Mouse (Mus musculus) heart, adult 11 months (tissue): ENCODE measurements around the gene Rras2.
A peak's percentile ranks its signal among the peaks of the same experiment; 100 is the strongest.

Experiments
- DNase-seq: peaks from one replicate; pipeline ENCODE4 v3.0.0; 2022

The Rras2 gene

GRCm38 (mm10) chr7:114117444-114117905 lies at the start of gene Rras2:
Gene Rras2 (minus strand): TSS chr7:114117781.
- peak; percentile 99 for DNase-seq

GRCm38 (mm10) chr7:114162975-114163374 lies 45.4 kb upstream of the Rras2 start:
- DNase-seq: no peak

- DNase-seq: no peak
Observed at GRCm38 (mm10) chr7:114161101-114161500, 43.5 kb upstream of the Rras2 start.

- no peak for DNase-seq
Observed at GRCm38 (mm10) chr7:114157716-114158278, 40.2 kb upstream of the Rras2 start.

GRCm38 (mm10) chr7:114156364-114156763 lies 38.8 kb upstream of the Rras2 start:
- DNase-seq: no peak

GRCm38 (mm10) chr7:114155053-114155865 lies 37.7 kb upstream of the Rras2 start:
- DNase-seq: no peak

- DNase-seq: no peak
Observed at GRCm38 (mm10) chr7:114151036-114151780, 33.6 kb upstream of the Rras2 start.

- DNase-seq: no peak
Observed at GRCm38 (mm10) chr7:114149564-114149963, 32.0 kb upstream of the Rras2 start.

- DNase-seq: peak; percentile 90
Observed at GRCm38 (mm10) chr7:114149135-114149534, 31.6 kb upstream of the Rras2 start.

GRCm38 (mm10) chr7:114145841-114146240 lies 28.3 kb upstream of the Rras2 start:
- no peak for DNase-seq

- no peak for DNase-seq
Observed at GRCm38 (mm10) chr7:114142151-114142798, 24.7 kb upstream of the Rras2 start.

- no peak for DNase-seq
Observed at GRCm38 (mm10) chr7:114140026-114140425, 22.4 kb upstream of the Rras2 start.

- no peak for DNase-seq
Observed at GRCm38 (mm10) chr7:114139400-114139799, 21.8 kb upstream of the Rras2 start.

GRCm38 (mm10) chr7:114138261-114138660 lies 20.7 kb upstream of the Rras2 start:
- no peak for DNase-seq

GRCm38 (mm10) chr7:114135166-114135565 lies 17.6 kb upstream of the Rras2 start:
- DNase-seq: no peak

- no peak for DNase-seq
Observed at GRCm38 (mm10) chr7:114133957-114134356, 16.4 kb upstream of the Rras2 start.

GRCm38 (mm10) chr7:114132316-114132715 lies 14.7 kb upstream of the Rras2 start:
- DNase-seq: no peak

- DNase-seq: no peak
Observed at GRCm38 (mm10) chr7:114129281-114129680, 11.7 kb upstream of the Rras2 start.

- DNase-seq: no peak
Observed at GRCm38 (mm10) chr7:114118180-114118579, 599 bp upstream of the Rras2 start.

GRCm38 (mm10) chr7:114116711-114117351 lies 750 bp downstream of the Rras2 start:
- peak; percentile 98 for DNase-seq

- no peak for DNase-seq
Observed at GRCm38 (mm10) chr7:114115961-114116360, 1.6 kb downstream of the Rras2 start.

GRCm38 (mm10) chr7:114114976-114115375 lies 2.6 kb downstream of the Rras2 start:
- no peak for DNase-seq

- DNase-seq: no peak
Observed at GRCm38 (mm10) chr7:114114284-114114683, 3.3 kb downstream of the Rras2 start.
